Mouse (Mus musculus) bone marrow, adult 2 months (tissue): ENCODE data around the gene Sned1.

Experiments
- CTCF ChIP-seq: fragments of 200-500 bp; IDR thresholded peaks from 2 replicates; pipeline ENCODE4 v1.5.1; 2011; ENCODE audit warnings: low read length, control low read depth; ENCODE audit not compliant: control insufficient read depth, insufficient read depth
- POLR2A ChIP-seq: fragments of 200-500 bp; IDR thresholded peaks from 2 replicates; pipeline ENCODE4 v1.6.1; 2011; ENCODE audit warnings: low read depth, mild to moderate bottlenecking, control low read depth, low read length, borderline replicate concordance; ENCODE audit not compliant: control insufficient read depth

- TF ChIP-seq CTCF (no peak), POLR2A (no peak)
These were observed 111.5 kb downstream of the Sned1 start for GRCm38 (mm10) chr1:93347176-93347575.
